Mouse (Mus musculus) G1E (cell line): ENCODE data around the gene Tor1a.

Experiments used
- CTCF ChIP-seq: IDR thresholded peaks from 2 replicates; pipeline ENCODE4 v1.5.1; 2012; ENCODE audit warnings: low read depth, low read length, inconsistent platforms, mixed read lengths
- GATA1 ChIP-seq: IDR thresholded peaks from 2 replicates; pipeline ENCODE4 v1.6.1; 2012; ENCODE audit warnings: borderline replicate concordance, low read length, inconsistent platforms, mixed read lengths
- GATA2 ChIP-seq: IDR thresholded peaks from 2 replicates; pipeline ENCODE4 v1.6.1; 2012; ENCODE audit warnings: low read depth, low read length, inconsistent platforms, borderline replicate concordance
- POLR2AphosphoS5 ChIP-seq: IDR thresholded peaks from 2 replicates; pipeline ENCODE4 v1.6.1; 2012; ENCODE audit warnings: low read depth, low read length, inconsistent platforms; ENCODE audit not compliant: insufficient replicate concordance
- TAL1 ChIP-seq: conservative IDR thresholded peaks from 2 replicates; pipeline ENCODE4 v1.6.1; 2012; ENCODE audit warnings: low read depth, low read length, inconsistent platforms, mixed read lengths

GRCm38 (mm10) chr2:31005453-31005852 is 37.7 kb upstream of the Tor1a start:
- TF ChIP-seq TAL1, result no peak
- no peak for TF ChIP-seq CTCF
- no peak for TF ChIP-seq GATA1
- no peak for TF ChIP-seq POLR2AphosphoS5
- no peak for TF ChIP-seq GATA2
